Mouse (Mus musculus) liver, adult 2 months (tissue): ENCODE measurements around the gene Zic5. TPM values are rescaled to one million over a fixed set of nuclear protein-coding genes. Genes with fewer than 3 reads are reported as not detected.

Source experiments
- DNase-seq: peaks from one replicate; pipeline ENCODE4 v3.0.0-alpha.2; 2011; ENCODE audit warnings: low read depth, low spot score; ENCODE audit errors: extremely low read depth
- H3K27ac ChIP-seq: fragments of 200-500 bp; replicated peaks from 2 replicates; pipeline ENCODE4 v1.5.1; 2012; ENCODE audit warnings: low read depth, mild to moderate bottlenecking, control low read depth, inconsistent platforms, low read length; ENCODE audit not compliant: insufficient read depth
- H3K27me3 ChIP-seq: fragments of 200-500 bp; 2 replicates; pipeline ENCODE4 v1.6.1; 2012; ENCODE audit warnings: mild to moderate bottlenecking, moderate library complexity, low read length, inconsistent platforms; ENCODE audit not compliant: control insufficient read depth, insufficient read depth
- H3K36me3 ChIP-seq: fragments of 200-500 bp; 2 replicates; pipeline ENCODE4 v1.6.1; 2012; ENCODE audit warnings: low read length, inconsistent platforms; ENCODE audit not compliant: control insufficient read depth, insufficient read depth
- H3K4me1 ChIP-seq: fragments of 200-500 bp; 2 replicates; pipeline ENCODE4 v1.6.1; 2011; ENCODE audit warnings: low read length; ENCODE audit not compliant: control insufficient read depth, insufficient read depth
- H3K4me3 ChIP-seq: fragments of 200-500 bp; 2 replicates; pipeline ENCODE4 v1.5.1; 2011; ENCODE audit warnings: low read depth, mild to moderate bottlenecking, control low read depth, low read length, moderate library complexity; ENCODE audit not compliant: insufficient read depth
- H3K79me2 ChIP-seq: fragments of 200-500 bp; 2 replicates; pipeline ENCODE4 v1.6.1; 2012; ENCODE audit warnings: inconsistent platforms, mild to moderate bottlenecking, low read length, moderate library complexity; ENCODE audit not compliant: control insufficient read depth, insufficient read depth
- H3K9ac ChIP-seq: fragments of 200-500 bp; 2 replicates; pipeline ENCODE4 v1.6.1; 2012; ENCODE audit warnings: low read depth, mild to moderate bottlenecking, control low read depth, inconsistent platforms, low read length
- CTCF ChIP-seq: fragments of 200-500 bp; IDR thresholded peaks from 2 replicates; pipeline ENCODE4 v1.5.1; 2011; ENCODE audit warnings: low read depth, low read length, control low read depth
- POLR2A ChIP-seq: fragments of 200-500 bp; IDR thresholded peaks from 2 replicates; pipeline ENCODE4 v1.6.1; 2011; ENCODE audit warnings: low read length, control low read depth; ENCODE audit not compliant: insufficient read depth; ENCODE audit errors: extremely low read depth
- WGBS: fragments of 180-500 bp; shearing (Covaris S2); methylation state at CpG from one replicate; pipeline ENCODE4 v1.1.7; 2018; 5-methylcytosine and 5-hydroxymethylcytosine counted together
- polyA plus RNA-seq: library from polyadenylated mRNA; depleted of rRNA; stranded (reverse); fragments of >200 nt; gene quantifications from 2 replicates; pipeline ENCODE4 v1.2.3, GENCODE M21; 2012; rRNA removed
- total RNA-seq: library from RNA; depleted of rRNA; stranded (reverse); fragments of >200 nt; gene quantifications from 2 replicates; pipeline ENCODE4 v1.2.3, GENCODE M21; 2014; rRNA removed

The Zic5 gene
- total RNA-seq (not detected in 2 replicates), polyA plus RNA-seq (not detected in 2 replicates)

DNA sequence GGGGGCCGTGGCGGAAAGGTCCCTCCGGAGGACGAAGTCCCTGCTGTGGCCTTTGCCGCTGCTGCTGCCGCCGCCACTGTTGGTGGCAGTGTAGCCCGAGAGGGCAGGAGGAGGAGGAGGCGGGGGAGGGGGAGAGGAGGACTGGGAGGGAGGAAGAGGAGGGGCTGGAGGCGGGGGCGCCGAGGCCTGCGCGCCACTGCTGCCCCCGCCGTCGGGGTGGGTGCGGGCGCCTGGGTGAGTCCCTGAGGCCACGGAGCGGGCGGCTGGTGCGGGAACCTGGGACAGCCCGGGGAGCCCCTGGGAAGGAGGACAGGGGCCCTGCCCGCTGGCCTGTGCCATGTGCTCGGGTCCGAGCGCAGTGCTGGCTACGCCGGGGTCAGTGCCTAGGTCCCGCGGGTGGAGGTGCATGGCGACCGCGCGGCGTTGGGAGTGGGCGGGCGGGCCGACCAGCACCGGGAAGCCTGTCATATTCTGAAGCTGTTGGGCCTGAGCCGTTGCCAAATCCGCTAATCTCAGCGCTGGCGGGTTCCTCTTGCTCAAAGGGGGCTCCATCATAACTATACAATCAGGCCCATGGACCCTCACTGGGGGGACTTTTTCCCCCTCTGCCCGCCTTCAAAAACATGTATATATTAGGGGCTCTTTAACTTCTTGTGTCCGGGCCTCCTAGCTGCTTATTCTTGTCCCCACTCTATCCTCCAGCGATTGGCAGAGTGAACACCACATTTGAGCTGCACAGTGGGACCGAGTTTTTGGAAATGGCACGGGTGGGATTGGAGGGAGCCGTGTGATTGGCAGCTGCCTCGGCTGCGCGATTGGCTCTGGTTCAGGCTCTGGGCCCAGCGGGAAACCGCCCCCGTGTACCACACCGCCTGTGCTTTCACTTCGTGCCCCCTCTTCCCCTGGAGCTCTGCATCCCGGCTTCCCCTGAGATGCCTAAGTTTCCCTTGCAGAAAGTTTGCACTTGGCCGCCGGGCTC, at the start of gene Zic5:
Zic5 (minus strand) TSS at position 915 of the 979 bp plus-strand sequence.
- H3K36me3 ChIP-seq: no peaks in the 10 kb centered on the region
- peaks cover 22% of the 10 kb centered on the region for H3K27me3 ChIP-seq
- no peaks in the 10 kb centered on the region for H3K79me2 ChIP-seq
- TF ChIP-seq POLR2A: no peak
- TF ChIP-seq CTCF: no peak
- 2% methylated on average over 54 of the region's 62 CpGs for WGBS
- H3K27ac ChIP-seq: no peak within 1 kb of the TSS
- DNase-seq: no peak
- peaks cover 5% of the 10 kb centered on the region; the same call in 1 of the 2 replicates for H3K4me1 ChIP-seq
- H3K9ac ChIP-seq: peak within 1 kb of the TSS; percentile 25
- H3K4me3 ChIP-seq: peak within 1 kb of the TSS; percentile 32; the same call in 1 of the 2 replicates

DNA sequence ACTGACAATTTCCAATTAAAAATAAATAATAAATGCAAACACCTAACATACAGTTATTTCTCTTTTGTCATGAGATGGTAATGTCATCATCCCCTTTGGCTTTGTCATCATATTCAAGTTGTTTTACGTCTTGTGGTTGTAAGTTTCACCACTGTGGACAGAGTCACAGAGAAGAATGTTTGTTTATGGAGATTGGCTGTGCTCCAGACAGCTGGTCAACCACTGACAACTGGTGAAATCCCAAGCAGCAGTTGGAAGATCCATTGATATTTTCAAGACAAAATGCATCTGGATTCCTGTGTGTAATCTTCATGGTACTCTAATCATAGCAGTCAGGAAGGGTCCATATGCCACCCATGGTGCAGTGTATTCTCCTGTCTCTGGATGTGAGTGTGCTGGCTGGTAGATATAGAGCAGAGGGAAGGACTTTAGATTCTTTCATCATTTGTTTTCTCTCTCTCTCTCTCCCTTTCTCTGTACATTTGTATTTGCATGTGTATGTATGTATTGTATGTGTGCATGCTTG, 48.1 kb upstream of the Zic5 start:
- WGBS: 15% methylated on average over 1 of the region's 1 CpGs
- peaks cover 4% of the 10 kb centered on the region; the same call in 1 of the 2 replicates for H3K4me1 ChIP-seq
- H3K27ac ChIP-seq: no peak overlapping the region

DNA sequence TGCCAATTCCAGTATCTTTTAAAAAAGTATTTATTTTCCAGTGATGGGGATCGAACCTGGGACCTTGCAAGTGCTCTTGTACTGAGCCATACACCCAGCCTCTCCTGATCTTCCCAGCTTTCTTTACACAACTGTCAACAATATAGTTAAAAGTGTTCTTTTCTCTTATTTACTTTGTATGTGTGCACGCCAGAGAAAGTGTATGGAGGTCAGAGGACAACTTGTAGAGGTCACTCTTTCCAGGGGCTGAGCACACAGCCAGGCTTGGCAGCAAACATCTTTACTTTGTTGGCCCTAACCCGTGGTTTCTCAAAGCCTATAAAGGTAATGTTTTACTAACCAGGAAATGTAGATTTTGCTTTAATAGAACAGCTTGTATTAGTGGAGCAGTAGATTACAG, 46.0 kb upstream of the Zic5 start:
- no peak overlapping the region for H3K9ac ChIP-seq
- H3K36me3 ChIP-seq: no peaks in the 10 kb centered on the region
- H3K27me3 ChIP-seq: no peaks in the 10 kb centered on the region; the same call in 1 of the 2 replicates
- H3K79me2 ChIP-seq: no peaks in the 10 kb centered on the region
- 17% methylated on average over 3 of the region's 3 CpGs for WGBS
- TF ChIP-seq POLR2A: no peak
- TF ChIP-seq CTCF: no peak
- peaks cover 4% of the 10 kb centered on the region; the same call in 1 of the 2 replicates for H3K4me1 ChIP-seq
- no peak overlapping the region for H3K4me3 ChIP-seq
- H3K27ac ChIP-seq: no peak overlapping the region
- peak; percentile 94 for DNase-seq

More for the DNA sequence above, 48.1 kb upstream of the Zic5 start:
- DNase-seq: peak; percentile 53
- Histone ChIP-seq H3K27me3 (no peaks in the 10 kb centered on the region; the same call in 1 of the 2 replicates), H3K36me3 (no peaks in the 10 kb centered on the region), H3K9ac (no peak overlapping the region), H3K4me3 (no peak overlapping the region), H3K79me2 (no peaks in the 10 kb centered on the region)
- no peak for TF ChIP-seq POLR2A

DNA sequence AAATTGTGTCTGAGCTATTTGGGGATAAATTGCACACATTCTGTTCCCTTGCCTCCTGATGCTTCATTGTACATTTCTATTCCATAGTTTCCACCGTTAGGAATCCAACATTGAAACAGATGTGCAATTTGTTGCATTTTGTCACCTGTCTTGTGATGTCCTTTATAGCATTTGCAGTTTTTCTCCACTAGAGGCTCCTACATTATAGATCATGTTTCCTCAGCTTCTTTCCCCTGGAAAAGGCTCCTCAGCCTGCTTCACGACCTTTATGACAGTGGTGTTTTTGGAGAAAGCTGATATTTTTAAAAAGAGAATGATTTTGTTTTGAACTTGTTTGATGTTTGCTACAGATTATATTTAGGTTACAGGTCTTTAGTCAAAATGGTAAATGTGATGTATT, 43.6 kb upstream of the Zic5 start:
- WGBS: 18% methylated on average over 2 of the region's 2 CpGs
- TF ChIP-seq CTCF (no peak), POLR2A (no peak)

DNA sequence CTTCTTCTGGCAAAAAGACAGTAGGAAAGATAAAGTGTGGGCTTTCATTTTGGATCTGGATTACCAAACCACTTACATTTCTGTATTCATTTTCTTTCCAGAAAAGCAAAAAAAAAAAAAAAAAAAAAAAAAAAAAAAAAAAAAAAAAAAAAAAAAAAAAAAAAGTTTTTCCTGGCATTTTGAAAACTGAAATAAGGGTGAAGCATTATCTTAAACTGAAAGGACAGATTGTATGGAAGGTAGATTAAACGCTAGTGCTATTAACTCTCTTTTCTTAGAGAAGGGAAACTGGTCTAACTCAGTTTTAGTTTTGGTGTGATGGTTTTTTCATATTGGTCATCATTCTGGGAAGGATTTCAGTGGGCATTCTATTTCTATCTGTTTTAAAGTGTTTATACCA, 26.5 kb upstream of the Zic5 start:
- no peaks in the 10 kb centered on the region; the same call in 1 of the 2 replicates for H3K4me1 ChIP-seq
- no peaks in the 10 kb centered on the region for H3K36me3 ChIP-seq
- no peak overlapping the region for H3K4me3 ChIP-seq
- no peaks in the 10 kb centered on the region for H3K79me2 ChIP-seq
- TF ChIP-seq POLR2A: no peak
- TF ChIP-seq CTCF: no peak
- H3K9ac ChIP-seq: no peak overlapping the region
- DNase-seq: no peak
- H3K27me3 ChIP-seq: peaks cover 19% of the 10 kb centered on the region
- WGBS: 63% methylated on average over 1 of the region's 1 CpGs
- no peak overlapping the region for H3K27ac ChIP-seq

More for the DNA sequence above, 43.6 kb upstream of the Zic5 start:
- no peak overlapping the region for H3K4me3 ChIP-seq
- no peak overlapping the region for H3K27ac ChIP-seq
- H3K9ac ChIP-seq: no peak overlapping the region
- H3K36me3 ChIP-seq: no peaks in the 10 kb centered on the region
- peak; percentile 36 for DNase-seq
- peaks cover 4% of the 10 kb centered on the region; the same call in 1 of the 2 replicates for H3K4me1 ChIP-seq
- no peaks in the 10 kb centered on the region for H3K79me2 ChIP-seq
- H3K27me3 ChIP-seq: no peaks in the 10 kb centered on the region; the same call in 1 of the 2 replicates
